Mouse (Mus musculus): ENCODE measurements at regions not wholly inside any gene's neighbourhood (a gene's known extent, or its start where the extent isn't known, plus 50 kb on each side); places are given as distances from the start of the nearest gene placed in this dataset.

DNA sequence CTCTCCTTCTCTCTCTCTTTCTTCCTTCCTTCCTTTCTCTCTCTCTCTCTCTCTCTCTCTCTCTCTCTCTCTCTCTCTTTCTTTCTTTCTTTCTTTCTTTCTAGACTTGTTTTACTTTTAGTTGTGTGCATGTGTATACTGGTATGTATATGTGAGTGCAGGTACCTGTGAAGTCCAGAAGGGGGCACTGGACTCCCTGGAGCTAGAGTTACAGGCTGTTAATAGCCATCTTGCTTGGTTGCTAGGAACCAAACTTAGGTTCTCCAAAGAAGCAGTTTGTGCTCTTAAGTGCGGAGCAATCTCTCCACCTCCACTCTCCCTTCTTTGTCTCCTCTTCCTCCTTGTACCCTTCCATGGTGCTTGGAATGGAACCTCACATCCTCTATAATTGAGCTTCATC is 77.2 kb downstream of the Gm10604 start:
- no peak overlapping the region for H3K9ac ChIP-seq (ENCODE audit: low read length)
- no peaks in the 10 kb centered on the region for H3K9me3 ChIP-seq (replicated peaks; ENCODE audit: control insufficient read depth, low read length)
- no peaks in the 10 kb centered on the region for H3K4me1 ChIP-seq (ENCODE audit: control insufficient read depth, insufficient read depth, low read length)
- no peak for ATAC-seq (ENCODE audit: insufficient read depth, low FRiP score)
- no peaks in the 10 kb centered on the region for H3K36me3 ChIP-seq (ENCODE audit: control insufficient read depth, insufficient read depth, low read length)
- no peaks in the 10 kb centered on the region for H3K27me3 ChIP-seq (ENCODE audit: control insufficient read depth, insufficient read depth, low read length)
- 93% methylated on average over 1 of the region's 1 CpGs for WGBS
- no peak overlapping the region for H3K4me2 ChIP-seq (ENCODE audit: low read depth, low read length)
- no peak overlapping the region for H3K27ac ChIP-seq (ENCODE audit: low read length)
- no peak overlapping the region for H3K4me3 ChIP-seq (replicated peaks; ENCODE audit: low read length)

DNA sequence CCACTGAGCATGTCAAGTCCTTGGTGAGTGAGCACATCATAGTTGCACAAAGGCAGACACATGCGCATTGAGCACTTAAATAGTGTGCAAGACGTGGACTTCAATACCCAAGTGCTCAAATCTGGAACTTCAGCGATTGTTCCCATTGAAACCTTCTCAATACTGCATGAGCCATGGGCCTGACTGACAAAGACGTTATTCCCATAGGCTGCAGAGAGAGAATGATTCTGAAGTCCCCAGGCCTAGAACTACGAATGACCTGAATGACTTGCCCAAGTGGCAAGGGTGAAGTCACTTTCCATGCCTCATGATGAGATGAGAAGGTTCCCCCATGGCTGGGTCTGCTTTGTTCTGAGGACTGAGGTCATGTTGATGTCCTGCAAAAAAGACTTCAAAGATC is 77.7 kb downstream of the Gm10604 start:
- Histone ChIP-seq H3K4me1 (ENCODE audit: control insufficient read depth, insufficient read depth, low read length) (no peaks in the 10 kb centered on the region), H3K27ac (ENCODE audit: low read length) (no peak overlapping the region), H3K9ac (ENCODE audit: low read length) (no peak overlapping the region), H3K9me3 (replicated peaks; ENCODE audit: control insufficient read depth, low read length) (no peaks in the 10 kb centered on the region), H3K36me3 (ENCODE audit: control insufficient read depth, insufficient read depth, low read length) (no peaks in the 10 kb centered on the region), H3K4me3 (replicated peaks; ENCODE audit: low read length) (no peak overlapping the region), H3K4me2 (ENCODE audit: low read depth, low read length) (no peak overlapping the region), H3K27me3 (ENCODE audit: control insufficient read depth, insufficient read depth, low read length) (no peaks in the 10 kb centered on the region)
- no peak for ATAC-seq (ENCODE audit: insufficient read depth, low FRiP score)
- WGBS = 87% methylated on average over 5 of the region's 5 CpGs

DNA sequence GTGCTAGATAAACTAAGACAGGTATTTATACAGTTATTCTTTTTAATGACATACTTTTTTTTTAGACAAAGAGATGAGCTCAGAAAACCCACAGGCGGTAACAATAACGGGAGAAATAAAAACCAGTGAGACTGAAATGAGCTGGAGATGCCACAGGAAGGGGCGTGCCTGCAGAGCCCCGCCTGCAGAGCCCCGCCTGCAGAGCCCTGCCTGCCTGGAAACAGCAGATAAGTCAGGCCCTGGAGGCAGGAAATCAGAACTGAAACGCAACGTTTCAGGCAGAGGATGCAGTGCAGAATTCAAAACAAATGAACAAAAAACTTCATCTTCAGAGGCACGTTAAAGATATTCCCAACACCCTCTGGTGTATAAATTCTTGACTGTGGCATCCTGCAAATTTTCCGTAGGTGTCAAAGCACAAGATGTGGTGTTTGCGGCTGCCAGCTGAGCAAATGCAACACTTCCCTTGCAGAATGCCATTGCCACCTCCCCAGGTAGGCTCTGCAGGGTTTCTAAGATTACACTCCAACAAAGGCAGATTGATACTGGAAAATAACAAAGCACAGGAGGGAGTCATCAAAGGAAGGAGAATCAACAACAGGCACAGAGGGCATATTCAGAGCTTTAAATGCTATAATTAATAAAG is 81.0 kb downstream of the Gm10604 start:
- Histone ChIP-seq H3K27ac (ENCODE audit: low read length) (no peak overlapping the region), H3K9ac (ENCODE audit: low read length) (peak overlapping the region; percentile 31; the same call in 1 of the 2 replicates), H3K4me1 (ENCODE audit: control insufficient read depth, insufficient read depth, low read length) (no peaks in the 10 kb centered on the region), H3K27me3 (ENCODE audit: control insufficient read depth, insufficient read depth, low read length) (no peaks in the 10 kb centered on the region), H3K4me2 (ENCODE audit: low read depth, low read length) (no peak overlapping the region), H3K4me3 (replicated peaks; ENCODE audit: low read length) (no peak overlapping the region), H3K36me3 (ENCODE audit: control insufficient read depth, insufficient read depth, low read length) (no peaks in the 10 kb centered on the region), H3K9me3 (replicated peaks; ENCODE audit: control insufficient read depth, low read length) (no peaks in the 10 kb centered on the region)
- ATAC-seq (ENCODE audit: insufficient read depth, low FRiP score) = peak; percentile 79; the same call in 1 of the 2 replicates
- WGBS = 10% methylated on average over 10 of the region's 10 CpGs

DNA sequence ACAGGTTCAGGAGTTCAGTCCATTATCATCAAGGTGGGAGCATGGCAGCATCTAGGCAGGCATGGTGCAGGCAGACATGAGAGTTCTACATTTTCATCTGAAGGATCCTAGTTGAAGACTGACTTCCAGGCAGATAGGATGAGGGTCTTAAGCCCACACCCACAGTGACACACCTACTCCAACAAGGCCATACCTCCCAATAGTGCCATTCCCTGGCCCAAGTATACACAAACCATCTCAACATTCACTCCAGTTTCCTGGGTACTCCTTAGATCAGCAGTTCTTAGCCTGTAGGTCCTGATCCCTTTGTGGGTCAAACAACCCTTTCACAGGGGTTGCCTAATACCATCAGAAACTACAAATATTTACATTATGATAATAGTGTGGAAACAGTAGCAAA is 83.8 kb downstream of the Gm10604 start:
- Histone ChIP-seq H3K4me3 (replicated peaks; ENCODE audit: low read length) (no peak overlapping the region), H3K36me3 (ENCODE audit: control insufficient read depth, insufficient read depth, low read length) (no peaks in the 10 kb centered on the region), H3K4me2 (ENCODE audit: low read depth, low read length) (no peak overlapping the region), H3K27ac (ENCODE audit: low read length) (no peak overlapping the region), H3K27me3 (ENCODE audit: control insufficient read depth, insufficient read depth, low read length) (no peaks in the 10 kb centered on the region), H3K9me3 (replicated peaks; ENCODE audit: control insufficient read depth, low read length) (no peaks in the 10 kb centered on the region), H3K9ac (ENCODE audit: low read length) (no peak overlapping the region), H3K4me1 (ENCODE audit: control insufficient read depth, insufficient read depth, low read length) (no peaks in the 10 kb centered on the region)
- ATAC-seq (ENCODE audit: insufficient read depth, low FRiP score) = no peak

DNA sequence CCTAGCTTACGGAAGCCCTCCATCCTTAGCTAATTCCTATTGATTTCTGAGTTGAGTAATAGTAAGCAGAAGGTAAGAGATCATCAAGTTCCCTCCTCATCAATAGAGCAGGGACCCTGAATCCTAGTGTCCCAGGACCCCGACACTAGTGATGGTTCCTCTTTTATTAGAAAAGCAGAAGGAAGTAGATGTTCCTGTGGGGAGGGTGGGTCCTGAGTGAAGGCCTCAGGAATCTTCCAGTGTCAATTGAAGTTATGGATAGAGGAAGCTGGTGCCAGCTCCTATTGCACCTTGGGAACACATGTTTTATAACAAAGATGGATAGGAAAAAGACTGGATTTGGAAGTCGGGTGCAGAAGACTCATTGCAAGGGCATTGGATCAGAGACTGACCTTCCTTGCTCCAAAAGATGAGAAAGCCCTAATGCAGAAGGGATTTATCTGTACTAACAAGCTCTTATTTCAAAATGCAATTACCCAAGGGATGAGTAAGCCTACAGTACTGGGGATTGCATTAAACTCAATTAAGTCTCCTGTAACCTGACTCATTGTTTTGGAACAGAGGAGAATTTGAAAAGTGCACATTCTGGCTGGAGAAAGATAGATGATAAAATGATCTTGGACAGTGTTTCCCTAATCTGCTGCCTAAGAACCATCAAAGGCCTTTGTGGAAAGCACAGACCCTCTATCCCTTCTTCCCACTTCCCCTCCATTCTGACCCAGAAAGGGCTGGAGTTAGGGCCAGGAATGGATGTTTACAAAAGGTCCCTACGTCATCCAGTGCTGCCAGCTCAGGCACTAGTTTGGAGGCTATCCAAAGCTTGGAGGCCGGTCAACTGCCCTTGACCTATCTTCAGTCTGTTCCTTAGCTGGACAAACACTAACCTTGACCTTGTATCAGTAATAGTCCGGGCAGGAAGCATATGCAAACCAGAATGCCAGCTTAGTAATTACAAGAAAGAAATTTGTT is 84.9 kb downstream of the Gm10604 start:
- WGBS = 60% methylated on average over 6 of the region's 6 CpGs
- Histone ChIP-seq H3K4me1 (ENCODE audit: control insufficient read depth, insufficient read depth, low read length) (no peaks in the 10 kb centered on the region), H3K36me3 (ENCODE audit: control insufficient read depth, insufficient read depth, low read length) (no peaks in the 10 kb centered on the region), H3K9ac (ENCODE audit: low read length) (no peak overlapping the region), H3K27me3 (ENCODE audit: control insufficient read depth, insufficient read depth, low read length) (no peaks in the 10 kb centered on the region), H3K27ac (ENCODE audit: low read length) (no peak overlapping the region), H3K4me3 (replicated peaks; ENCODE audit: low read length) (no peak overlapping the region), H3K4me2 (ENCODE audit: low read depth, low read length) (no peak overlapping the region), H3K9me3 (replicated peaks; ENCODE audit: control insufficient read depth, low read length) (no peaks in the 10 kb centered on the region)
- ATAC-seq (ENCODE audit: insufficient read depth, low FRiP score) = peak; percentile 33; the same call in 1 of the 2 replicates

DNA sequence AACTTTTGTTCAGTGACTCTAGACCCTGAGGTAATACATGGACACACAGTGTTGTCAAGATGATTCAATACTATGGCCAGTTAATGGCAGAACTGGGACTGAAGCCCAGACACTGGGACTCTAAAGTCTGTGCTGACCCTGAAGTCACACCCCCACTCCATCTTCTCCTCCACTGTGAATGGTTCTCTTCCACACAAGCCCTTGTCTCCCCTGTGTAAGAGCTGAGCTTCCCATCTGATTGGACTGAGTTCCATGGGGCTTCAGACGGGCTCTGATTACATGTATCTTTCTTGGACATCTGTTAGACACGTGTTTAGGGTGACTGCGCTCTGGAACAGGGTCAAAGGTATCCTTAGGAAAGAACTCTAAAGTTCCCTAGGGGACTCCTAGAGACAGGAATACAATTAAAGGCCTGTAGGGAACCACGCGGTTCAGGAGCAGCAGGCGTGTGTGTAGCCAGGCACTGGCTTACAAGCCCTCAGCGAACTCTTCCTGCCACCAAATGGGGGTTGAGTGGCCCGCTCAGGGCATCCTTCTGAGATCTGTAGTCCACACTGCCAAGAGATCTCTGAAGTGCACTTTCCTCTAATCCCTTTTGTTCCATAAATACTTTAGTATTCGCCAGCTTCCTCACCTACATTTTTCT is 87.4 kb downstream of the Gm10604 start:
- no peaks in the 10 kb centered on the region for H3K27me3 ChIP-seq (ENCODE audit: control insufficient read depth, insufficient read depth, low read length)
- no peaks in the 10 kb centered on the region for H3K9me3 ChIP-seq (replicated peaks; ENCODE audit: control insufficient read depth, low read length)
- no peak overlapping the region for H3K4me3 ChIP-seq (replicated peaks; ENCODE audit: low read length)
- H3K27ac ChIP-seq (ENCODE audit: low read length) = no peak overlapping the region
- WGBS = 68% methylated on average over 9 of the region's 9 CpGs
- H3K9ac ChIP-seq (ENCODE audit: low read length) = no peak overlapping the region
- H3K4me1 ChIP-seq (ENCODE audit: control insufficient read depth, insufficient read depth, low read length) = no peaks in the 10 kb centered on the region
- ATAC-seq (ENCODE audit: insufficient read depth, low FRiP score) = 0 out of 2 replicates have a peak, but pooled peaks have one; percentile 25
- H3K36me3 ChIP-seq (ENCODE audit: control insufficient read depth, insufficient read depth, low read length) = no peaks in the 10 kb centered on the region
- H3K4me2 ChIP-seq (ENCODE audit: low read depth, low read length) = no peak overlapping the region

DNA sequence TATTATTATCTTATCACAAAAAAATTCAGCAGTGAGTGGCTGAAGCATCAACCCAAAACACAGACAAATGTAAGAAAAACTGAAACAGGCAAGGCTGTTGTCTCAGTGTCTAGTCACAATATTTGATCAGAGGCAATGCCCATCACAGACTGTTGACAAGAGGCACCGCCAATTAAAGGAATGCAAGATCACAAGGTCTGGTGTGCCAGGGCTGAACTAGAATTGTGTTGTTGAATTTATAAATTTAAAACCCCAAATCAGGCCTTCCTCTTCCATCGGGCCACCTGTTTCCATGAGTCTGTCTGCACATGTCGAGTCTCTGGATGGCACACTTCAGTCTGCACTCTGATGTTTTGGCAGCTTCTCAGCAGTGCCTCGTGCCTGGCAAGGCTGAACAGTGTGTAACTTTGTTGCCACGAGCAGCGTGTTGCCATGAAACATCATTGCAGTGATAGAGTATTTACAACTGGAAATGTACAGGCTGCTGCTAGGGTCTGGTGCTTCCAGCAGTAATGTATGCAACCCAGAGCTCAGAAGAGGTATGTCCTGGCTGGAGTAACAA is 91.9 kb downstream of the Gm10604 start:
- Histone ChIP-seq H3K36me3 (ENCODE audit: control insufficient read depth, insufficient read depth, low read length) (no peaks in the 10 kb centered on the region), H3K9ac (ENCODE audit: low read length) (no peak overlapping the region), H3K4me1 (ENCODE audit: control insufficient read depth, insufficient read depth, low read length) (peaks cover 11% of the 10 kb centered on the region), H3K4me2 (ENCODE audit: low read depth, low read length) (no peak overlapping the region), H3K9me3 (replicated peaks; ENCODE audit: control insufficient read depth, low read length) (no peaks in the 10 kb centered on the region), H3K27ac (ENCODE audit: low read length) (no peak overlapping the region), H3K4me3 (replicated peaks; ENCODE audit: low read length) (no peak overlapping the region), H3K27me3 (ENCODE audit: control insufficient read depth, insufficient read depth, low read length) (no peaks in the 10 kb centered on the region)
- no peak for ATAC-seq (ENCODE audit: insufficient read depth, low FRiP score)
- WGBS = 71% methylated on average over 6 of the region's 6 CpGs

DNA sequence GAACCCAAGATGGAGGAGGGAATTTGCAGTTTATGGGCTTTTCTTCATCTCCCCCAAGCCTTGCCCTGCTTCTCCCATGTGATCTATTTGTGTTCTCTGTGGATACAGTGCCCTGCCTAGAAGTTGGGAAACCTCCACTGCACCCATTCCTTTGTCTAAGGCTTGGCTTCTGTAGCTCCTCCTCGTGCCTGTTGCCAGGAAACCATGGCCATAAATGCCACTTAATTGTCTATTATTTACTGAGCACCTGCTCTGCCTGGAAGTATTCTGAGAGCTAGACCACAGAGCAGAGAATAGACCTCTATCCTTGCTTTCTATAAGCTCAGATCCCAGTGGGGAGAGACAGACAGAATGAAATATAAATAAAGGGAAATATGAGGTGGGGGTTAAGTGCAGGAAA is 93.7 kb downstream of the Gm10604 start:
- ATAC-seq (ENCODE audit: insufficient read depth, low FRiP score) = peak; percentile 66; the same call in 1 of the 2 replicates
- WGBS = 9% methylated on average over 1 of the region's 1 CpGs

DNA sequence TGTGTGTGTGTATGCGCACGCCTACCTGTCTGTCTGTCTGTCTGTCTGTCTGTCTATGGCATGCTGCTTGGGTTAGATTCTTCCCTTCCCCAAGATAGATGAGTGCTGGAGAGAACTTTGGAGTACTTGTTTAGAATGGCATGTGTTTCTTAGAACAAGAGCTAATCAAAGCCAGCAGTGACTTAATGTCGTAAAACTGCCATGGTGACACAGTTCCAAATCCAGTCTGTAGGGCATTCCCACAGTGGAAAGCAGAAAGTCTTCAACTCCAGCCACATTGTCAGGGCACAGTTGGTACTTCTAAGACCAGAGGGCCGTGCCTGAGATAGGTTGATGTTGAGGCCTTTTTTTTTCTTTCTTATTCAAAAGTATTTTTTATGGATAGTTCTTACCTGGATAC is 95.6 kb downstream of the Gm10604 start:
- H3K9ac ChIP-seq (ENCODE audit: low read length) = no peak overlapping the region
- ATAC-seq (ENCODE audit: insufficient read depth, low FRiP score) = no peak
- H3K4me3 ChIP-seq (replicated peaks; ENCODE audit: low read length) = no peak overlapping the region
- 76% methylated on average over 4 of the region's 4 CpGs for WGBS
- no peaks in the 10 kb centered on the region for H3K9me3 ChIP-seq (replicated peaks; ENCODE audit: control insufficient read depth, low read length)
- H3K4me2 ChIP-seq (ENCODE audit: low read depth, low read length) = no peak overlapping the region
- H3K27ac ChIP-seq (ENCODE audit: low read length) = no peak overlapping the region
- no peaks in the 10 kb centered on the region for H3K36me3 ChIP-seq (ENCODE audit: control insufficient read depth, insufficient read depth, low read length)
- H3K4me1 ChIP-seq (ENCODE audit: control insufficient read depth, insufficient read depth, low read length) = peaks cover 11% of the 10 kb centered on the region
- H3K27me3 ChIP-seq (ENCODE audit: control insufficient read depth, insufficient read depth, low read length) = no peaks in the 10 kb centered on the region

More for the DNA sequence above, 93.7 kb downstream of the Gm10604 start:
- H3K9ac ChIP-seq (ENCODE audit: low read length) = no peak overlapping the region
- no peak overlapping the region for H3K4me2 ChIP-seq (ENCODE audit: low read depth, low read length)
- peaks cover 11% of the 10 kb centered on the region for H3K4me1 ChIP-seq (ENCODE audit: control insufficient read depth, insufficient read depth, low read length)
- H3K27ac ChIP-seq (ENCODE audit: low read length) = no peak overlapping the region
- H3K4me3 ChIP-seq (replicated peaks; ENCODE audit: low read length) = no peak overlapping the region
- no peaks in the 10 kb centered on the region for H3K9me3 ChIP-seq (replicated peaks; ENCODE audit: control insufficient read depth, low read length)
- H3K36me3 ChIP-seq (ENCODE audit: control insufficient read depth, insufficient read depth, low read length) = no peaks in the 10 kb centered on the region
- no peaks in the 10 kb centered on the region for H3K27me3 ChIP-seq (ENCODE audit: control insufficient read depth, insufficient read depth, low read length)
